Mouse (Mus musculus) thymus, postnatal 25 days (tissue): ENCODE data around the gene Fam78a.
A peak's percentile ranks its signal among the peaks of the same experiment; 100 is the strongest.

Source experiments
- DNase-seq: peaks from one replicate; pipeline ENCODE4 v3.0.0; 2022

Fam78a gene

DNA sequence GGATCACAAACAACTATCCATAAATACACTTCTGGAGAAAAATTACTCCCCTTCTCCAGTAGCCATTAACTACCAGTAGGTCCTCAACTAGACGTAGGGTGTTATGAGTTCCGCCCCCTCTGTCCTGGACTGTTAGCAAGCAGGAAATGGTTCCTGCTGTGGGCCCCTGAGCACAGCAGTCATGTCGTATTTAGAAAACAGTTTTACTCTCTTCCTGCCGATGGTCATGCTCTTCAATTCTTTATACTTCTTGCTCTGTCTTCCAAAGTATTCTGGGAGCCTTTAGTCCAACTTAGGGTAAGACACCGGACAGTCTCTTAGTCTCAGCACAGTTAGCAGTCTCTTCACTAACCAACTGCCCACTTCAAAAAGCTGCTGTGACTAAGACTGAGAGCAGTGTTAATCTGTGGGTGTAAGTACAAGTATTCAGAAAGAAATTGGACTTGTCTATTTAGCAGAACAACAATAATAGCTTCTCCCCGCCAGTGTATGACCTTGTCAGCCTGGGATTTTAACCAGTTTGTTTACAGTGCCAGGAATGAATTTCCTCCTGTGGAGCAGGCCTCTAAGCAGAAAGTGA is 47.3 kb downstream of the Fam78a start:
- DNase-seq = peak; percentile 61

DNA sequence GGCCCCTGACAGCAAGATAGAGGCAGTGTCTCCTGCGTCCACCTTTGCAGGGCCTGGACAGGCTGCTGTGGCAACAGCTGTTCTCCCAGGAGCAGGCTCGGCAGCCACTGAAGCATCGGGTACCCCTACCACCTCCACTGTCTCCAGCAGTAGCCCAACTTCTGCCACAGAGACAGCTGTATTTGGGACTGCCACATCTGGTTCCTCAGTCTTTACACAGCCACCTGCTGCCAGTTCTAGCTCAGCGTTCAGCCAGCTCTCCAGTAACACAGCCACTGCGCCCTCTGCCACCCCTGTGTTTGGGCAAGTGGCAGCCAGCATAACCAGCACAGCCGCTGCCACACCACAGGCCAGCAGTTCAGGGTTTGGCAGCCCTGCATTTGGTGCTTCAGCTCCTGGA is 50.5 kb downstream of the Fam78a start:
- DNase-seq = peak; percentile 75

DNA sequence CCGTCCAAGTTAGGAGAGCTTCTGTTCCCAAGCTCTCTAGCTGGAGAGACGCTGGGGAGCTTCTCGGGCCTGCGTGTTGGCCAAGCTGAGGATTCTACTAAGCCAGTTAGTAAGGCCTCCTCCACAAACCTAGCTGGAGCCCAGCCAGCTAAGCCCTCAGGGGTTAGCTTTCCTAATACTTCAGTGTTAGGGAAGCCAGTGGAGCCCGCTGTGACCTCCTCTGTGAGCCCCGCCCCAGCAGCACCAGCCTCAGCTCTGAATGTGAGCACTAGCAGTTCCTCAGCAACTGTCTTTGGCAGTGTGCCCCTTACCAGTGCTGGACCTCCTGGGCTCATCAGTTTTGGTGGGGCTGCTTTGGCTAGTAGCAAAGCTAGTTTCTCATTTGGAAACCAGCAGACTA is 51.2 kb downstream of the Fam78a start:
- no peak for DNase-seq

DNA sequence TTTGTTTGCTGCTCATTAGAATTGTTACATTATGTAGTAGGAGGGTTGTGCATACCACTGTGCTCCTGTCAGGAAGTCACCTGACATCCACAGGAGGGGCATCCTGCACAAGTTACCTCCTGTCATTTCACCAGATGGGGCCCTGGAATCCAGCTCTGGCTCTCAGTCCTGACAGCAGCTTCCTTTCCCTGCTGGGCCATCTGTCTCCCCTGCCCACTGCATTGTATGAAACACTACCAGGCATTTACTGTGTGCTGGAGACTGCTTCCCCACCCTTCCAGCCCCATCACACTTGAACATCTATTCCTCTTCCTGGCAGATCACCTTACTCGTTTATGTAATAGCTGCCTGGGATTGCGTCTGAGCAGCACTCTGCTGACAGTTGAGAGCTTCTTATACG is 55.0 kb downstream of the Fam78a start:
- peak; percentile 48 for DNase-seq

DNA sequence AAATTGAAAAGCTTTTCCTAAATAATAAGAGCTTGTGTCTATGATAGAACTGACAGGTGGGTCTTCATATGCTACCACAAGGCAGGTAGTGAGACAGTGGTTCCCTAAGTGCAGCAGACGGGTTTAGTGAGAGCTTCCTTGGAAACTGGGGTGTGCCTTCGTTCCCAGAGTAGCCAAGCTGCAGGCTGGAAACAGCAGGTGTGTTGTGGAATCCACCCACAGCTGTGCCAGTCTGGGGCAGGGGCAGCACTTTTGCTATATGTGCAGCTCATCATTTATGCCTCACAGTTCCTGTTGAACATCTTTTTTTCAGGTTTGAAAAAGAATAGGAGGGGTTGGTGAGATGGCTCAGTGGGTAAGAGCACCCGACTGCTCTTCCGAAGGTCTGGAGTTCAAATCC is 60.3 kb downstream of the Fam78a start:
- DNase-seq = no peak

DNA sequence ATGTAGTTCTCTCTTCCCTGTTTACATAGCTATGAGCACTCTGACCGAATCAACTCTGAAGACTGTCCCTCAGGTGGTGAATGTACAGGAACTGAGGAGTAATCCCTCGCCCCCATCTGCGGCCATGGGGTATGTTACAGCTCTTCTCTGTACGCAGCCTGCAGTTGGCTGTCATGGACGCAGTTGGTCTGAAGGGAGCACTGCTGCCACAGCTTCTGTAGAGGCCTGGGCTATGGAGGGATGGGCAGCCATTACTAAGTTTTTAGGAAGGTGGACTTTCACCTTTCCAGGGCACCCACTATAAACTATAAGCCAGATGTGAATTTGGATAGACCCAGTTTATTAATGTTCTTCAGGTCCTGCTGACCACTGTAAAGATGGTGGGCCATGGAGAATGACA is 64.4 kb downstream of the Fam78a start:
- DNase-seq = no peak

DNA sequence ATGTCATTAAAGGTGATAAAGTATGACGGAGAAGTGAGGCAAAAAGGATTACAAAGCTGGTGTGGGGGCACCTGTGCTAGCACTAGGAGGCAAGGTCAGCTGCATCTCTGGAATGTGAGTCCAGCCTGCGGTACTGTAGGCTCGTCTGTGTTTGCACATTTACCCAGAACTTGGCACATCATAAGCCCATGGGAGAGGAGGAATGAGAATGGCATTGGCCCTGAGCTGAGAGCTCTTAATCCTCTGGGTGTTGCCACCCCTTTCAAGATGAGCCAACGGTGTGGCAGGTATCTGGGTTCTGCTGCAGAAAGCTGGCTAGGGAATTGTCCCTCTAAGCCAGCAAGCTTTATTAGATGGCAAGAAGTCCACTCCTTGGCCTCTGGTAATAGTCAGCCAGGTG is 65.0 kb downstream of the Fam78a start:
- DNase-seq = no peak

DNA sequence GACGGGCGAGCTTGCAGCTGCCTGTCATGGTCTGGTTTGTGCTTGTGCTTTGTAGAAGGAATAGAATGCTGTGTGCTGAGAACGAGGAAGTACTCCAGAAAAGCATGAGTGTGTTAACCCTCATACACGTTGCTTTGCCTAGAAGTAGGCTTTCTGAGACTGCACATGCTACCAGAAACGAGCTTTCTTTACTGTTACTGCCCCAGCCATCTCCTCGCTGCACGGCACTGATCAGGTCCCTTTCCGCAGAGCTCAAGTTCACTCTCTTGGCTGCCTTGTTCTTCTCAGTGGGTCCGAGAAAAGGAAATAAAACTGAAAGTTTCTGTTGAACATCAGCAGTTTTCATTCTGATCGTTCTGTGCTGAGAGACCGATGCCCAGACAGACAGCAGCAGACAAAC is 75.9 kb downstream of the Fam78a start:
- no peak for DNase-seq

DNA sequence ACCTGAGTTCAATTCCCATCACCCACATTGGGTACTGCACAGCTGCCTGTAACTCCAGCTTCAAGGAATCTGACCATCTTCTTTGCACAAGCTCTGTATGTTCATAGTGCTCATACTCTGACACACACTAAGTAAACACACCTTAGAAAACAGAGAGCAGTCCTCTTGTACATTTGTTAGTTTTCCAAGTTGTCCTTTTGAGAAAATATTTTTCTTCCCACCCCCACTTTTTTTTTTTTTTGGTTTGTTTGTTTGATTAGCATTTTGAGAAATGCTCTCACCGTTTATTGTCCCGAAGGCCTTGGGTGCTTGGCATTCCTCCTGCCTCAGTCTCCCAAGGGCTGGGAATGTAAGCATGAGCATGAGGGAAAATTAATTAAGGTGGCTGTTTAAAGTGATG is 76.3 kb downstream of the Fam78a start:
- DNase-seq = no peak
